Mouse (Mus musculus) retina, embryonic 14.5 days (tissue): ENCODE data around the gene Slc4a1.

ENCODE experiments used
- DNase-seq: peaks from one replicate; pipeline ENCODE4 v3.0.0-alpha.2; 2015; ENCODE audit warnings: low spot score

Gene Slc4a1

DNA sequence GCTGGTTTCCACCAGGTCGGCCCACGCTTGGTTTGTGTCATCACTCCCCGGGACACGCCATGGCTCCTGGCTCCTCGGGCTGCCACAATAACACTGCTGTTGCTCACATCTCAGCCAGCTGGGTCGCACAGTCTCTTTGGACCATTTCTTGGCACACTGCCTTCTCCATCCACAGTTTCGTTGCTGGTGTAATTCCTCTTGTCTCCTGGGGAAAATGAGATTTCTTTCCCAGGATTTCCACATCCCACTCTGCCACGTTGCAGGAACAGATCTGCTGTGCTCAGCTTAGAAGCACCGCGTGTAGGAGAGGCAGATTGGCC is 45.4 kb downstream of the Slc4a1 start:
- peak; percentile 61 for DNase-seq

DNA sequence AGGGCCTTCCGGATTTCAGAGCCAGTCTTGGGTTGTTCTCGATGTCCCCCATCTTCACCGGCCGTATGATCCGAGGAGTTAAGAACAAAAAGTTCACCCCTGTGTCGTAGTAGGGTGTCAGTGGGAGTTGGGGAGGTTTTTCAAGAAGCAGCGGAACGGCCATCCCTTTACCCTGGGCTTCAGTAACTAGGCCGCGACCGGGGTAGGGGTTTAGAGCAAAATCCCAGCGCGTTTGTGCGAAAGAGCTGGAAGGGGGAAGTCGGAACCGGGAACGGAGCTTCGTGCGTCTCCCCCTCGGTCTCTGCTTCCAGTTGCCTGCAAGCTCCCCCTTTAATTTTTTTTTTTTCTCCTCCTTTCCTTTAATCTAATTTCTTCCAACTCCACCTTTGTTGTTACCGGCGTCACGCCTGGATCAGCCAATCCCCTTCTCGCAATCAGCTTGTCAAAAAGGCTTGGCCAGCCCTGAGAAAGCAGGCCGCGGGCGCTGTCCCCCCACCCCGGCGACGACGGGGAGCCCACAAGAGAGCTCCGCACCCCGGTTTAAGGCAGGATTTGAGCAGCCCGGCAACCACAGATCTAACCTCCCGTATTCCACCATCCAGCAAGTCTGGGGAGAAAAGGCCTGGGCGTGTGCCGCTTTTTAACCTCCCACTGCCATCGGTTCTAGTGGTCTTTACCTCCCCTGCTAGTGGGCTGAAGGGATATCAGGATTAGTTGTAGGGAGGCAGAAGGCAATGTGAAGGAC is 45.9 kb downstream of the Slc4a1 start:
- DNase-seq: peak; percentile 73

DNA sequence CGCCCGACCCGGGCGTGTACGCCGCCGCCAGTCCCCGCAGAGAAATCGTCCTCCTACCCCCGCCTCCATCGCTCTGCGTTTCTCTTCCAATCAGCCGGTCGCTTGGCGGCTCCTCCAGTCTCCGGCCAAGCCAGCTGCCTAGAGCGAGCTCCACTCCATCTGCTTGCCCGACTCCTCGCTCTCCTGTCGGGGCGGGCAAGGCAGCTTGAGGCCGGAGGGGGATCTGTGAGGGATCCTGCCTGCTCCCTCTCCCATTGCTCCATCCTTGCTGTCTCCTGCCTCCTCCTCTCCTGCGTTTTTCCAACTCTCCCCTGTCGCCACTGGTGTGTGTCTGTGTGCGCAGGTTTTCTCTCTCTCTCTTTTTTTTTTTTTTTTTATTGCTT is 46.6 kb downstream of the Slc4a1 start, which contains the start of gene Ubtf:
TSS of gene Ubtf (minus strand) at position 333 of the 383 bp plus-strand sequence.
- peak; percentile 84 for DNase-seq

- peak; percentile 61 for DNase-seq
Measured at GRCm38 (mm10) chr11:102318576-102319409, 47.2 kb downstream of the Slc4a1 start.

- DNase-seq: peak; percentile 71
Measured at GRCm38 (mm10) chr11:102317901-102318575, 48.0 kb downstream of the Slc4a1 start.

- DNase-seq: peak; percentile 72
Measured at GRCm38 (mm10) chr11:102317298-102317900, 48.6 kb downstream of the Slc4a1 start.

DNA sequence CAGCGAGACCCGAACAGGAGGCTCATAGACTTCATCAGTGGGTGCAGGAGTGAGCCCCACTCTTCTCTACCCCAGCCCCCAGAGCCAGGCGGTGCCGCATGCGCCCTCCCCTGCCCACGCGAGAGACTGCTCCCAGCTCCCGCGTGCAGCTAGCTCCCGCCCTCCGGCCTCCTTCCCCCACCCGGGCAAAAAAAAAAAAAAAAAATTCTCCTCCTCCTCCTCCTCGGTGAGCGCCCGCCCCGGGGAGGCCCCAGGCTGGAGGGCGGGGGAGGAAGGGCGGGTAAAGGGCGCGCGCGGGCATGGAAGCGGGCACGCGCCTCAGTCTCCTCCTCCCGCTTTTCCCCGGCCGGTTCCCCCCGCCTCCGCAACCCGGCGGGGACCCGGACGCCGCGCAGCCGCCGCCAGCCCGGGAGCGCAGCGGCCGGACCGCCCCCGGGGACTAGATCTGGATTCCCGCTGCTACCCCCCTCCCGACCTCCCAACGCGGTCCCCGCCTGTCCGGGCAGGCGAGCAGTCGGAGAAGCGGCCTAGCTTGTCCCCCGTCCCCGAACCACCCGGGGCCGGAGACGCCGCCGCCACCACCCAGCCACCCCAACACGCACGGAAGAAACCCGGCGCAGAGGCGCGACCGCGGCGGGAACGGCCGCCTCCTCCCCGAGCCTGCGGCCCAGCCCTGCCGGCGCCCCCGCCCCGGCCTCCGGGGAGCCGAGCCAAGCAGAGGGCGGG is 49.3 kb downstream of the Slc4a1 start:
- DNase-seq: peak; percentile 83

GRCm38 (mm10) chr11:102315690-102316571 is 50.1 kb downstream of the Slc4a1 start:
- DNase-seq: peak; percentile 27

GRCm38 (mm10) chr11:102314321-102314720 is 51.7 kb downstream of the Slc4a1 start:
- DNase-seq: no peak

GRCm38 (mm10) chr11:102312586-102312985 is 53.4 kb downstream of the Slc4a1 start:
- no peak for DNase-seq

DNA sequence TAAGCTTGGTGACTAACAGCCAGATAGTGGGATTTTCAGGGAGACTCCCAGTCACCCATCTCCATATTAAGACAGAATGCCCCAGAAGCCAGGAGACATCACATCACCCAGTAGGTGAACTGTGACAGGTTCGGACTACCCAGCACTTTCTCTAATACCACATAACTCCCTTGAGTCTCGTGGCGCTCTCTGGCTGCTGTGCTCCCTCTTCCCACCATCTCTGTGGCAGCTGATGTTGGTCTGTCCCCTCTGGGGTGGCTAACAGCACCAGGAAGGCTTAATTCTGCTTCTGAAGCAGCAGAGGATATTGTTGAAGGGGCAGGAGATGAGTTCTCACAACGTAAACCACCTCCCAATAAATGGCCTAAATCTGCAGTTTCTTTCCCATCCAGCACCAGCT is 54.0 kb downstream of the Slc4a1 start:
- no peak for DNase-seq

- no peak for DNase-seq
Measured at GRCm38 (mm10) chr11:102310768-102311695, 55.0 kb downstream of the Slc4a1 start.

GRCm38 (mm10) chr11:102309821-102310617 is 56.0 kb downstream of the Slc4a1 start:
- no peak for DNase-seq

- DNase-seq: peak; percentile 99
Measured at GRCm38 (mm10) chr11:102308979-102309378, 57.0 kb downstream of the Slc4a1 start.

- no peak for DNase-seq
Measured at GRCm38 (mm10) chr11:102308104-102308503, 57.9 kb downstream of the Slc4a1 start.

GRCm38 (mm10) chr11:102305359-102305758 is 60.6 kb downstream of the Slc4a1 start:
- DNase-seq: no peak

GRCm38 (mm10) chr11:102304141-102304540 is 61.9 kb downstream of the Slc4a1 start:
- DNase-seq: no peak

GRCm38 (mm10) chr11:102299839-102300238 is 66.2 kb downstream of the Slc4a1 start:
- DNase-seq: peak; percentile 79
